In the genomic region with DNA sequence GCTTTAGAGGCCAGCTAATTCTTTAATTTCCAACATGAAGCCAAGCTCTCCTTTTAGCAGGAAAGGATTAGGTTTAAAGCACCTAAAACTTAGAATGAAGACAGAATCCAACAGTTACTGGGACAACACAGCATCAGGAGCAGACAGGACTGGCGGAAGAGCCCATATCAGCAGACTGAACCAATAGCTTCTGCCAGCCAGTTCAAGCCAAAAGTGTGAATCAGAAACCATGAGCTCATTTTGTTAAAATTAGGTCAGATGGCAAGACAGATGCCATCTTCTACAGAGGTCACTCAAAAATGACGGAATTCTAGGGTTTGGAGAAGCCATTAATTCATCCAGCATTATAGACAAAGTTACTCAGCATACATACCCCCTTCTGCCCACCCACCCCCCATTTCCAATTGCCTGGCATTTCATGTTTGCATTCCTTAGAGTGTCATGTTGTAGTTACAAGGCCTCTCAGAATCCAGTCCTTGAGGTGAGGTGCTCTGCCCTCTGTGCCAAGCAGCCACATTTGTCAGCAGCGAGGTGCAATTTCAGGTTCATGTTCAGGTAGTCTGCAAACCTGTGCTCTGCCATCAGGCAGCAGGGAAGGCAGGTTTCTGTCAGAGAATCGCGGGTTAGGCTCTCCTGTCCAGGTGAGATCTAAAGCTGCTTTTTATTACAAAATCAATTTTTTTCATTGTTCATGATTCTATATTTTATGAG, we compare ENCODE assay signal across 19 mouse cellular contexts.
DNase-seq lines count a peak whose midpoint lies in the region; ATAC-seq lines count a peak whose summit lies in the region.
"Had no signal": no experiment of that assay in that cellular context is flagged by ENCODE, and none has a peak within 500 bp of the region (broad histone marks: within the 10 kb centered on the region; RNA-seq: fewer than 3 reads in every experiment).

No protein-coding gene starts in this region.

- peak; percentile 41 for DNase-seq in heart, adult 11 months
- no peak for DNase-seq in heart, postnatal 14 days
- DNase-seq in brain, adult 2 months (ENCODE audit: low read depth, low spot score), result peak; percentile 92
- DNase-seq in cerebellum, adult 18-20 months, result peak; percentile 53 to 59
- peak; percentile 70 for DNase-seq in cerebellum, adult 9-11 months
- no peak for DNase-seq in embryo, embryonic 11 days
- no peak for DNase-seq in retina, postnatal 1 day
- DNase-seq: adrenal gland, postnatal 10 days; forebrain, postnatal 0 days; gastrocnemius, postnatal 14 days; kidney, adult 11 months; kidney, adult 9 months had no signal

- H3K27ac ChIP-seq in midbrain, embryonic 13.5 days, result no peak overlapping the region
- H3K27ac ChIP-seq: embryonic facial prominence, embryonic 13.5 days; forebrain, embryonic 12.5 days; heart, embryonic 13.5 days; hindbrain, embryonic 13.5 days; hindbrain, postnatal 0 days had no signal

- no peaks in the 10 kb centered on the region for H3K4me1 ChIP-seq in midbrain, embryonic 13.5 days (replicated peaks)
- H3K4me1 ChIP-seq: embryonic facial prominence, embryonic 13.5 days; forebrain, embryonic 12.5 days had no signal

- H3K4me3 ChIP-seq in midbrain, embryonic 13.5 days (replicated peaks), result no peak overlapping the region
- H3K4me3 ChIP-seq: embryonic facial prominence, embryonic 13.5 days; forebrain, embryonic 12.5 days; heart, embryonic 13.5 days; hindbrain, embryonic 13.5 days had no signal

- H3K36me3 ChIP-seq in midbrain, embryonic 13.5 days, result no peaks in the 10 kb centered on the region
- H3K36me3 ChIP-seq: embryonic facial prominence, embryonic 13.5 days; forebrain, embryonic 12.5 days; heart, embryonic 13.5 days; hindbrain, embryonic 13.5 days had no signal

- H3K27me3 ChIP-seq in midbrain, embryonic 13.5 days, result no peaks in the 10 kb centered on the region
- H3K27me3 ChIP-seq: CH12.LX; embryonic facial prominence, embryonic 13.5 days; forebrain, embryonic 12.5 days; heart, embryonic 13.5 days; hindbrain, embryonic 13.5 days had no signal

- ATAC-seq in midbrain, embryonic 13.5 days, result no peak
- ATAC-seq: forebrain, postnatal 0 days; hindbrain, postnatal 0 days had no signal

- H3K9me3 ChIP-seq in midbrain, embryonic 13.5 days, result no peaks in the 10 kb centered on the region
- H3K9me3 ChIP-seq: embryonic facial prominence, embryonic 13.5 days; forebrain, embryonic 12.5 days; heart, embryonic 13.5 days; hindbrain, embryonic 13.5 days had no signal

- H3K9ac ChIP-seq in midbrain, embryonic 13.5 days (replicated peaks), result no peak overlapping the region
- H3K9ac ChIP-seq: embryonic facial prominence, embryonic 13.5 days; forebrain, embryonic 12.5 days; forebrain, postnatal 0 days; heart, embryonic 13.5 days; hindbrain, embryonic 13.5 days had no signal

- 91% methylated on average over 5 of the region's 5 CpGs for WGBS in midbrain, embryonic 13.5 days

- H3K4me2 ChIP-seq in midbrain, embryonic 13.5 days (replicated peaks), result no peak overlapping the region
- H3K4me2 ChIP-seq: embryonic facial prominence, embryonic 13.5 days; forebrain, embryonic 12.5 days; heart, embryonic 13.5 days; hindbrain, embryonic 13.5 days had no signal

- intact Hi-C loops in heart, postnatal 14 days (cut with DNase I), result no loop called here

Comparison
In these comparisons a context has a peak if more than half of its experiments do, and no peak if none do; other contexts are left out.
1. DNase-seq: peak in heart, adult 11 months (single experiment), brain, adult 2 months (single experiment), cerebellum, adult 18-20 months (2 of 2) and cerebellum, adult 9-11 months (single experiment); none in heart, postnatal 14 days (0 of 2), embryo, embryonic 11 days (single experiment) and retina, postnatal 1 day (single experiment).